Mouse (Mus musculus) bone marrow, adult 2 months (tissue): ENCODE measurements at regions not wholly inside any gene's neighbourhood (a gene's known extent, or its start where the extent isn't known, plus 50 kb on each side); places are given as distances from the start of the nearest gene placed in this dataset.

ENCODE experiments used
- CTCF ChIP-seq: fragments of 200-500 bp; IDR thresholded peaks from 2 replicates; pipeline ENCODE4 v1.5.1; 2011; ENCODE audit warnings: low read length, control low read depth; ENCODE audit not compliant: control insufficient read depth, insufficient read depth
- POLR2A ChIP-seq: fragments of 200-500 bp; IDR thresholded peaks from 2 replicates; pipeline ENCODE4 v1.6.1; 2011; ENCODE audit warnings: low read depth, mild to moderate bottlenecking, control low read depth, low read length, borderline replicate concordance; ENCODE audit not compliant: control insufficient read depth

DNA sequence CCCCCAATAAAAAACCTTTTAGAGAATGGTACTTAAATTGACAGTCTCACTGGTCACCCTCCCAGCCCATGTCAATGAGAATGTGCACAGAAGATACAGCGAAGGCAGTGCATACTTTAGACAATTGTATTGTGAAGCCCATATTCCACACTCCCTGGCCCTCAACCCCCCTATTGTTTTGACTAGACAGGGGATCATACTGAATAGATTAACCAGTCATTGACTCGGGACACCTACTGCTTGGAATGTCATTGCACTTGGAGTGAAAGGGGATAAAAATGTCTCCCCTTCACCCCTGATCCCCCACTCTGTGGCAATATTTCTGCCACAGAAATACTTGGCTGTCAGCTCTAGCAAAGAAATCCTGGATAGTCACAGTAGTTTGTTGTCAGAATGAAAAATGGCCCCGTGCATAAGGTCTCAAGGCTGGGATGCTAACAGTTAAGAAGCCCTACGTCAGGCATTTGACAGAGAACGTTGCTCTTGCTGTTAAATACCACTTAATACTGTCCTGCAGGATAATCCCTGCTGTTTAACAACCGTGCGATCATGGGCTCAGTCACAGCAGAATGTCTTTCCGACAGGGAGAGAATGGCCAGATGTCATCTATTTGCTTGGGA, 644.5 kb upstream of the Sox9 start:
- TF ChIP-seq POLR2A (no peak), CTCF (no peak)
